Mouse (Mus musculus) limb, embryonic 13.5 days (tissue): Measurements from ENCODE around the gene Zfp78. TPM values are rescaled to one million over a fixed set of nuclear protein-coding genes. Genes with fewer than 3 reads are reported as not detected.
A peak's percentile ranks its signal among the peaks of the same experiment; 100 is the strongest.

Experiments
- ATAC-seq: fragments of 200-750 bp; cut with Nextera tagmentation; 2 replicates; pipeline ENCODE4 v1.8.0; 2017; ENCODE audit warnings: low read depth, moderate number of reproducible peaks, moderate TSS enrichment; ENCODE audit not compliant: low FRiP score
- H3K27ac ChIP-seq: fragments of 300-500 bp; sonication (generic); 2 replicates; pipeline ENCODE4 v1.5.1; 2015; ENCODE audit warnings: inconsistent platforms, mild to moderate bottlenecking, moderate library complexity
- H3K27me3 ChIP-seq: fragments of 300-500 bp; sonication (generic); 2 replicates; pipeline ENCODE4 v1.6.1; 2015; ENCODE audit warnings: mild to moderate bottlenecking, inconsistent platforms
- H3K36me3 ChIP-seq: fragments of 300-500 bp; sonication (generic); 2 replicates; pipeline ENCODE4 v1.6.1; 2015; ENCODE audit warnings: inconsistent platforms, mild to moderate bottlenecking, moderate library complexity
- H3K4me1 ChIP-seq: fragments of 300-500 bp; sonication (generic); 2 replicates; pipeline ENCODE4 v1.6.1; 2015; ENCODE audit warnings: inconsistent platforms
- H3K4me2 ChIP-seq: fragments of 300-500 bp; sonication (generic); replicated peaks from 2 replicates; pipeline ENCODE4 v1.6.1; 2015; ENCODE audit warnings: inconsistent platforms, mild to moderate bottlenecking, moderate library complexity
- H3K4me3 ChIP-seq: fragments of 300-500 bp; sonication (generic); 2 replicates; pipeline ENCODE4 v1.5.1; 2015; ENCODE audit warnings: moderate library complexity, mild to moderate bottlenecking, inconsistent platforms
- H3K9ac ChIP-seq: fragments of 300-500 bp; sonication (generic); 2 replicates; pipeline ENCODE4 v1.6.1; 2015; ENCODE audit warnings: mild to moderate bottlenecking, inconsistent platforms
- H3K9me3 ChIP-seq: fragments of 300-500 bp; sonication (generic); 2 replicates; pipeline ENCODE4 v1.6.1; 2016; ENCODE audit warnings: inconsistent platforms
- WGBS: fragments of 180-500 bp; shearing (Covaris S2); methylation state at CpG from one replicate; pipeline ENCODE4 v1.1.7; 2015; 5-methylcytosine and 5-hydroxymethylcytosine counted together
- polyA plus RNA-seq: library from polyadenylated mRNA; unstranded; fragments of >200 nt; fragmentation: Nextera tagmentation; extraction: Ambion mirVana; gene quantifications from 2 replicates; pipeline ENCODE4 v1.2.1, GENCODE M21; 2015

Zfp78 gene
- 2.7 and 3.7 TPM in 2 replicates for polyA plus RNA-seq

GRCm38 (mm10) chr7:6363047-6363488 is at the start of gene Zfp78:
Gene Zfp78 (plus strand): TSS chr7:6363280.
- H3K9me3 ChIP-seq, result no peaks in the 10 kb centered on the region
- under 1% methylated on average over 23 of the region's 23 CpGs for WGBS
- H3K27ac ChIP-seq, result peak within 1 kb of the TSS; percentile 87
- peak within 1 kb of the TSS; percentile 59 for H3K4me3 ChIP-seq
- H3K4me1 ChIP-seq, result peaks cover 8% of the 10 kb centered on the region
- no peaks in the 10 kb centered on the region for H3K36me3 ChIP-seq
- peak; percentile 88 for ATAC-seq
- peak within 1 kb of the TSS; percentile 77 for H3K9ac ChIP-seq
- peak within 1 kb of the TSS; percentile 76 for H3K4me2 ChIP-seq
- no peaks in the 10 kb centered on the region for H3K27me3 ChIP-seq

GRCm38 (mm10) chr7:6330458-6331232 is 32.4 kb upstream of the Zfp78 start:
- Histone ChIP-seq H3K27ac (peak overlapping the region; percentile 84; the same call in 1 of the 2 replicates), H3K4me1 (peaks cover 12% of the 10 kb centered on the region), H3K36me3 (peaks cover 21% of the 10 kb centered on the region), H3K4me3 (peak overlapping the region; percentile 62), H3K9me3 (0 out of 2 replicates have a peak, but pooled peaks cover 4% of the 10 kb centered on the region), H3K4me2 (peak overlapping the region; percentile 75), H3K27me3 (no peaks in the 10 kb centered on the region), H3K9ac (peak overlapping the region; percentile 84)
- 18% methylated on average over 23 of the region's 23 CpGs for WGBS
- ATAC-seq, result peak; percentile 75

GRCm38 (mm10) chr7:6331233-6331956 is 31.7 kb upstream of the Zfp78 start, which contains the start of gene Zfp583:
Gene Zfp583 (minus strand): TSS chr7:6331285.
- H3K9ac ChIP-seq, result peak within 1 kb of the TSS; percentile 84
- WGBS, result 5% methylated on average over 31 of the region's 31 CpGs
- peak; percentile 96 for ATAC-seq
- H3K4me1 ChIP-seq, result peaks cover 12% of the 10 kb centered on the region
- H3K4me2 ChIP-seq, result peak within 1 kb of the TSS; percentile 75
- H3K27me3 ChIP-seq, result no peaks in the 10 kb centered on the region
- H3K27ac ChIP-seq, result peak within 1 kb of the TSS; percentile 84; the same call in 1 of the 2 replicates
- H3K36me3 ChIP-seq, result peaks cover 15% of the 10 kb centered on the region
- H3K9me3 ChIP-seq, result 0 out of 2 replicates have a peak, but pooled peaks cover 4% of the 10 kb centered on the region
- peak within 1 kb of the TSS; percentile 62 for H3K4me3 ChIP-seq

GRCm38 (mm10) chr7:6339865-6340264 is 23.2 kb upstream of the Zfp78 start:
- no peaks in the 10 kb centered on the region for H3K27me3 ChIP-seq
- ATAC-seq, result no peak
- no peaks in the 10 kb centered on the region for H3K9me3 ChIP-seq
- no peak overlapping the region for H3K4me3 ChIP-seq
- no peak overlapping the region for H3K4me2 ChIP-seq
- H3K4me1 ChIP-seq, result no peaks in the 10 kb centered on the region
- WGBS, result 84% methylated on average over 5 of the region's 5 CpGs
- H3K36me3 ChIP-seq, result no peaks in the 10 kb centered on the region
- H3K9ac ChIP-seq, result no peak overlapping the region
- H3K27ac ChIP-seq, result no peak overlapping the region

- Histone ChIP-seq H3K27me3 (no peaks in the 10 kb centered on the region), H3K27ac (peak within 1 kb of the TSS; percentile 59; the same call in 1 of the 2 replicates), H3K4me1 (no peaks in the 10 kb centered on the region), H3K4me3 (peak within 1 kb of the TSS; percentile 63), H3K9me3 (no peaks in the 10 kb centered on the region), H3K9ac (peak within 1 kb of the TSS; percentile 60), H3K36me3 (no peaks in the 10 kb centered on the region), H3K4me2 (peak within 1 kb of the TSS; percentile 61)
- peak; percentile 95 for ATAC-seq
- under 1% methylated on average over 26 of the region's 26 CpGs for WGBS
Measured at GRCm38 (mm10) chr7:6343501-6344071, 19.5 kb upstream of the Zfp78 start, which contains the start of gene Gm3854. Gene Gm3854 (plus strand): TSS chr7:6343759.

- no peak for ATAC-seq
- peak overlapping the region; percentile 61 for H3K4me2 ChIP-seq
- H3K4me1 ChIP-seq, result no peaks in the 10 kb centered on the region
- no peak overlapping the region for H3K27ac ChIP-seq
- peak overlapping the region; percentile 63 for H3K4me3 ChIP-seq
- no peaks in the 10 kb centered on the region for H3K27me3 ChIP-seq
- no peaks in the 10 kb centered on the region for H3K9me3 ChIP-seq
- H3K9ac ChIP-seq, result peak overlapping the region; percentile 60; the same call in 1 of the 2 replicates
- no peaks in the 10 kb centered on the region for H3K36me3 ChIP-seq
- 31% methylated on average over 10 of the region's 10 CpGs for WGBS
Measured at GRCm38 (mm10) chr7:6344124-6344523, 19.0 kb upstream of the Zfp78 start.

- ATAC-seq, result no peak
- WGBS, result 70% methylated on average over 2 of the region's 2 CpGs
- H3K9me3 ChIP-seq, result no peaks in the 10 kb centered on the region
- H3K4me2 ChIP-seq, result no peak overlapping the region
- H3K4me1 ChIP-seq, result no peaks in the 10 kb centered on the region
- H3K27ac ChIP-seq, result no peak overlapping the region
- H3K27me3 ChIP-seq, result no peaks in the 10 kb centered on the region
- peaks cover 17% of the 10 kb centered on the region for H3K36me3 ChIP-seq
- no peak overlapping the region for H3K9ac ChIP-seq
- H3K4me3 ChIP-seq, result no peak overlapping the region
Measured at GRCm38 (mm10) chr7:6358121-6358520, 5.0 kb upstream of the Zfp78 start.

GRCm38 (mm10) chr7:6358937-6359590 is 4.0 kb upstream of the Zfp78 start:
- Histone ChIP-seq H3K27me3 (no peaks in the 10 kb centered on the region), H3K9me3 (no peaks in the 10 kb centered on the region), H3K4me2 (no peak overlapping the region), H3K9ac (no peak overlapping the region), H3K4me3 (no peak overlapping the region), H3K36me3 (peaks cover 8% of the 10 kb centered on the region), H3K27ac (no peak overlapping the region), H3K4me1 (peaks cover 5% of the 10 kb centered on the region)
- WGBS, result 54% methylated on average over 10 of the region's 10 CpGs
- ATAC-seq, result no peak

- H3K36me3 ChIP-seq, result no peaks in the 10 kb centered on the region
- no peak overlapping the region for H3K9ac ChIP-seq
- H3K27ac ChIP-seq, result no peak overlapping the region
- no peak overlapping the region for H3K4me2 ChIP-seq
- peaks cover 8% of the 10 kb centered on the region for H3K4me1 ChIP-seq
- H3K4me3 ChIP-seq, result no peak overlapping the region
- no peak for ATAC-seq
- WGBS, result 10% methylated on average over 9 of the region's 9 CpGs
- no peaks in the 10 kb centered on the region for H3K27me3 ChIP-seq
- no peaks in the 10 kb centered on the region for H3K9me3 ChIP-seq
Measured at GRCm38 (mm10) chr7:6360477-6361060, 2.5 kb upstream of the Zfp78 start.

GRCm38 (mm10) chr7:6361756-6362155 is 1.3 kb upstream of the Zfp78 start:
- Histone ChIP-seq H3K9ac (peak overlapping the region; percentile 60), H3K27ac (peak overlapping the region; percentile 87), H3K4me1 (peaks cover 8% of the 10 kb centered on the region), H3K27me3 (no peaks in the 10 kb centered on the region), H3K4me3 (peak overlapping the region; percentile 59), H3K4me2 (peak overlapping the region; percentile 76), H3K36me3 (no peaks in the 10 kb centered on the region), H3K9me3 (no peaks in the 10 kb centered on the region)
- no peak for ATAC-seq
- WGBS, result 23% methylated on average over 7 of the region's 7 CpGs
